Comparison of ENCODE assay signal across 27 mouse cellular contexts in genomic region chr4:26627744-26628143, GRCm38 (mm10).
"Had no signal": no experiment of that assay in that cellular context is flagged by ENCODE, and none has a peak within 500 bp of the region (broad histone marks: within the 10 kb centered on the region; RNA-seq: fewer than 3 reads in every experiment).

No protein-coding gene starts in this region.

- H3K27ac ChIP-seq: gastrocnemius, adult 2 months; heart, adult 2 months; heart, embryonic 10.5 days; hindbrain, embryonic 10.5 days; hindbrain, embryonic 12.5 days; hindbrain, embryonic 14.5 days; intestine, embryonic 15.5 days; left cerebral cortex, adult 2 months; limb, embryonic 10.5 days; limb, embryonic 12.5 days; liver, embryonic 13.5 days; liver, embryonic 15.5 days had no signal

- DNase-seq: gastrocnemius, adult 2 months; gastrocnemius, postnatal 10 days; gastrocnemius, postnatal 25 days; heart, adult 2 months; heart, postnatal 10 days; heart, postnatal 4 days; kidney, adult 18-20 months; kidney, adult 8-10 months; kidney, postnatal 10 days; kidney, postnatal 25 days; kidney, postnatal 4 days; liver; liver, embryonic 13.5 days had no signal

- H3K36me3 ChIP-seq: heart, embryonic 10.5 days; heart, embryonic 12.5 days; hindbrain, embryonic 10.5 days; hindbrain, embryonic 12.5 days; intestine, embryonic 15.5 days; limb, embryonic 10.5 days; limb, embryonic 12.5 days; liver, embryonic 13.5 days; liver, embryonic 15.5 days had no signal

- H3K27me3 ChIP-seq: heart, embryonic 12.5 days; hindbrain, embryonic 12.5 days; intestine, embryonic 15.5 days; limb, embryonic 12.5 days; liver, embryonic 13.5 days; liver, embryonic 15.5 days had no signal

- H3K4me2 ChIP-seq: heart, embryonic 12.5 days; hindbrain, embryonic 12.5 days; hindbrain, embryonic 14.5 days; intestine, embryonic 15.5 days; limb, embryonic 12.5 days; liver, embryonic 11.5 days; liver, embryonic 13.5 days; liver, embryonic 15.5 days had no signal

- ATAC-seq: hindbrain, embryonic 16.5 days; inflammation-experienced regulatory T-cells, adult 6 months; intestine, embryonic 15.5 days; intestine, postnatal 0 days had no signal

- H3K4me3 ChIP-seq: gastrocnemius, adult 2 months; heart, adult 2 months; heart, embryonic 10.5 days; heart, embryonic 12.5 days; hindbrain, embryonic 10.5 days; hindbrain, embryonic 12.5 days; intestine, embryonic 15.5 days; left cerebral cortex, adult 2 months; limb, embryonic 10.5 days; limb, embryonic 12.5 days; liver, embryonic 13.5 days; liver, embryonic 15.5 days had no signal
